Mouse (Mus musculus): ENCODE results near the gene Phf19. TPM values are rescaled to one million over a fixed set of nuclear protein-coding genes. Genes with fewer than 3 reads are reported as not detected.

Gene Phf19
- polyA plus RNA-seq, 1 experiment from 2014 or later: 22.2 TPM

DNA sequence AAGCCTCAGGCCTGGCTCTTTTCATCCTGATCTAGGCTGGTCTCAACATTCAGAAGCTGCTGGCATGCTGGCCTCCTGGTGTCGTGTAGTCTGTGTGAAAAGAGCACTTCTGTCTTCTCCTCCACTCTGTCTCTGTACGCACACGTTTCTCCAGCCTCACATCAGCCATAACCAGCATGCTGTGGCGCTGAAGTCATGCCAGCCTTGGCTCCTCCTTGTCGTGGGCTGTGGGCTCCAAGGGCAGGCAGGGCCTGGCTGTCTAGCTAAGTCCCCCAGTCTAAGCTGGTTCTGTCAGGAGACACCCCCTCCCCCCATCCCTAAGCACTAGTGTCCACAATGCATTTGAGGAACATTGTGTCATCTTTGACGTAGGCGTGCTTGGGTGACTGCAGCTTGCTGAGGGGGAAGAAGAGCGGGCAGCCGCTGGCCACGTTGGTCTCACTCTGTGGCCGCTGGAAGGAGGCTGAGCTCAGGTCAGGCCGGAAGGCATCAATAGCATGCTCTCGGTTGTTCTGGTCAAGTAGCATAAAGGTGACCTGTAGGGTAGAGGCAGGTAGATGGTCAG is 29.8 kb upstream of the Phf19 start:
- Histone ChIP-seq H3K36me3 (ENCODE audit: insufficient read depth, low read length) (no peaks in the 10 kb centered on the region), H3K27me3 (ENCODE audit: insufficient read depth, low read length) (no peaks in the 10 kb centered on the region), H3K4me3 (ENCODE audit: low read length) (no peak overlapping the region), H3K9me3 (ENCODE audit: low read length) (no peaks in the 10 kb centered on the region), H3K9ac (replicated peaks; ENCODE audit: low read length) (no peak overlapping the region), H3K27ac (ENCODE audit: low read length) (no peak overlapping the region), H3K4me1 (ENCODE audit: insufficient read depth, low read length) (peaks cover 9% of the 10 kb centered on the region), H3K4me2 (replicated peaks; ENCODE audit: low read depth, low read length) (no peak overlapping the region)
- ATAC-seq (ENCODE audit: low FRiP score, low TSS enrichment): 0 out of 2 replicates have a peak, but pooled peaks have one; percentile 16
- WGBS: 53% methylated on average over 13 of the region's 13 CpGs

DNA sequence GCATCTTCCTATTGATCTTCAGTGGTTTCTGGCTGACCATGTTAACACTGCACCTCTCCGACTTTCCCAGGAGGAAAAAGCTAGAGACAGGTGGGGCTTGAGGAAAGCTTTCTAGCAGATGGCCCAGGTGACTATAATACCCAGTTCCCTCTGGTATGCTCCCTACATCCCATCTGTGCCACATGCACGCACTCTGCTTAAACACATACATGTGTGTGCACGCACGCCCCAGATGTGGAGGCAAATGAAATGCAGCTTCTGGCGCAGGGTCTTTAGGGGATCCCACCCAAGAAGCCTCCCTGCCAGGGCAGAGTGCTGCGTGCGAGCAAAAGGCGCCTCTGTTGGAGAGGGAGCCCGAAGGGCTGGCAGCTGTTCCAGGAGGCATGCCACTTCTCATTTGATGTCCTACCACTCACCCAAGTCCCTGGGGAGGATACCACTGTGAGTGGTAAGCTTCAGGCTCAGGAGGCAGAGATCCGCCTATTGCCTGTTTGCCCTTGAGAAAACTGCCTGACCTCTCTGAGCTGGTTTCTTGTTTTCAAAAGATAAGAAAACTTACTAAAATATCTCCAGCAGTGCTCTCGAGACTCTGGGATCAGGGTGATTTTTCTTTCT is 27.3 kb upstream of the Phf19 start:
- Histone ChIP-seq H3K4me2 (replicated peaks; ENCODE audit: low read depth, low read length) (no peak overlapping the region), H3K27me3 (ENCODE audit: insufficient read depth, low read length) (no peaks in the 10 kb centered on the region), H3K4me1 (ENCODE audit: insufficient read depth, low read length) (peaks cover 31% of the 10 kb centered on the region), H3K9ac (replicated peaks; ENCODE audit: low read length) (no peak overlapping the region), H3K27ac (ENCODE audit: low read length) (no peak overlapping the region), H3K4me3 (ENCODE audit: low read length) (no peak overlapping the region), H3K36me3 (ENCODE audit: insufficient read depth, low read length) (no peaks in the 10 kb centered on the region), H3K9me3 (ENCODE audit: low read length) (no peaks in the 10 kb centered on the region)
- WGBS: 81% methylated on average over 11 of the region's 11 CpGs
- ATAC-seq (ENCODE audit: low FRiP score, low TSS enrichment): no peak

DNA sequence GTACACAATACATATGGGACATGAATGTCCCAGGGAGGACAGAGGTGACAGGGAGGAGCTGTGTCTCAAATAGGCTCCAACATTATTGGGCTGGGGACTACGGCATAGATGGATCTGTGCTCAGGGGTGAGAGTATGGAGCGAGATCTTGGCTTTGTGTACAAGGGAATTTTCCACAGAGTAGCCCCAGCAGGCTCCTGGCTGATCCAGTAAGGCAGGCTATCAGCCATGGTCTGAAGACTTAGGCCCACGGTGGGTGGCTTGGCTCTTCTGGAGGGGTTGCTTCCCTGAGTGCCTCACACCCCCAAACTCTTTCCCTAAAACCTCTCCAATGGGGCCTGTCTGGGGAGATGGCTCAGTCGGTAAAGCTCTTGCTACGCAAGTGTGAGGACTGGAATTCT is 26.4 kb upstream of the Phf19 start:
- no peaks in the 10 kb centered on the region for H3K36me3 ChIP-seq (ENCODE audit: insufficient read depth, low read length)
- peaks cover 31% of the 10 kb centered on the region for H3K4me1 ChIP-seq (ENCODE audit: insufficient read depth, low read length)
- 78% methylated on average over 5 of the region's 5 CpGs for WGBS
- H3K27me3 ChIP-seq (ENCODE audit: insufficient read depth, low read length): no peaks in the 10 kb centered on the region
- no peak for ATAC-seq (ENCODE audit: low FRiP score, low TSS enrichment)
- no peaks in the 10 kb centered on the region for H3K9me3 ChIP-seq (ENCODE audit: low read length)
- no peak overlapping the region for H3K4me3 ChIP-seq (ENCODE audit: low read length)
- no peak overlapping the region for H3K9ac ChIP-seq (replicated peaks; ENCODE audit: low read length)
- no peak overlapping the region for H3K4me2 ChIP-seq (replicated peaks; ENCODE audit: low read depth, low read length)
- no peak overlapping the region for H3K27ac ChIP-seq (ENCODE audit: low read length)

DNA sequence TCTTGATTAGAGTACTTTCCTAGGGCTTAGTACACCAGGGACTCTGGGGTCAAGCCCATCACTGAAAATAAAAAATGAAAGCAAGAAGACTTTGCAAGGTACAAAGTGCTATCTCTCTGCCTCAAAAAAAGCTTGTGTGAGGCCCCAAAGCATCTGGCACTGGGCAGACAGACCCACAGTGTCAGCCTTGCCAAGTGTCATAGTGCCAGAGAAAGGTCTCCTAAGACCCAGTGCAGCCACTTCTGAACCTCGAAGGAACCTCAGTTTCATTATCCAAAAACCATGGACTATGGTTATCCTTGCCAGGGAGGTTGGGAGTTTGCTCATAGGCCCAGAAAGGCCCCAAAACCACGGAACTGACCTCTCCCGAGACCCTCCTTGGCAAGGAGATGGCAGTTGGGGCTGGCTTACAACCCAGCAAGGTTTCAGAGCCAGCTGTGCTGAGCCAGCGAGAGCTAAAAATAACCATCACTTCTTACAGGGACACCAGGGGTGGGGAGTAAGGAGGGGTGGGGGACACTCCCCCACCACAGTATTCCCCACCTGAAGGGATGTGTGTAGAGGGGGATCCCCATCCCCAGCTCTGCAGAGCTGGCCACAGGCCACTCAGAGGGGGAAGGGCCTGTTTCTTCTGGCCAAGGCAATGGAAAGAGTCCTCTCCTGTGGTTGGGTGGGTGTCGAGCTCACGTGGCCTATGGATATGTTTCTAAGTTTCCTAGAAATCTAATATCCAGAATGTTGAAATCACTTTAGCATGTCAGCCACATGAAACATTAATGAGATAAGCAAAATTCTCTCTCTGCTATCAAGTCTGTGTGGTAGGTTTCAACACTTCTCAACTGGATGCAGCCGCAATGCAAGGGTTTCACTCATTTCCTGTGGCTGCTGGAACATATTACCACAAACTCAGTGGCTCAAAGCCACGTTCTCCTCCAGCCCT is 24.7 kb upstream of the Phf19 start:
- Histone ChIP-seq H3K4me1 (ENCODE audit: insufficient read depth, low read length) (peaks cover 22% of the 10 kb centered on the region), H3K4me3 (ENCODE audit: low read length) (no peak overlapping the region), H3K36me3 (ENCODE audit: insufficient read depth, low read length) (no peaks in the 10 kb centered on the region), H3K27me3 (ENCODE audit: insufficient read depth, low read length) (no peaks in the 10 kb centered on the region), H3K9ac (replicated peaks; ENCODE audit: low read length) (no peak overlapping the region), H3K4me2 (replicated peaks; ENCODE audit: low read depth, low read length) (no peak overlapping the region), H3K27ac (ENCODE audit: low read length) (no peak overlapping the region), H3K9me3 (ENCODE audit: low read length) (no peaks in the 10 kb centered on the region)
- WGBS: 69% methylated on average over 8 of the region's 8 CpGs
- no peak for ATAC-seq (ENCODE audit: low FRiP score, low TSS enrichment)

DNA sequence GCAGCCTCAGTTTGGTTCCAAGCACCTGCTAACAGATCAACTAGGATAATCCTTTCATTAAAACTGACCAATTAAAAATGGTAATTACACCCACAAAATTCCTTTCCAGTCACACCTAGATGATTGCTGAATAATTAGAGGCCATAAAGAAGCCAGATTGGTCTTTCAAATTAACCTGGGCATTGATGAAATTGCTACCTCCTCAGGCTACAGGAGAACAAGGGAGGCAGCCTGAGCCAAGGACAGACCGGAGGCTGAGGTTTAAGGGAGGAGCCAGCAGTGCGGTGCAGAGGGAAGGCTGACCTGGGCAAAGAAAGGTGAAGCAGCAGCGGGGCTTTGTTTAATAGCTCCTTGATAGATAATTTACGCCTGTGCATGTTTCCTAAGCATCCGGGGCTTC is 23.6 kb upstream of the Phf19 start:
- WGBS: 12% methylated on average over 5 of the region's 5 CpGs

DNA sequence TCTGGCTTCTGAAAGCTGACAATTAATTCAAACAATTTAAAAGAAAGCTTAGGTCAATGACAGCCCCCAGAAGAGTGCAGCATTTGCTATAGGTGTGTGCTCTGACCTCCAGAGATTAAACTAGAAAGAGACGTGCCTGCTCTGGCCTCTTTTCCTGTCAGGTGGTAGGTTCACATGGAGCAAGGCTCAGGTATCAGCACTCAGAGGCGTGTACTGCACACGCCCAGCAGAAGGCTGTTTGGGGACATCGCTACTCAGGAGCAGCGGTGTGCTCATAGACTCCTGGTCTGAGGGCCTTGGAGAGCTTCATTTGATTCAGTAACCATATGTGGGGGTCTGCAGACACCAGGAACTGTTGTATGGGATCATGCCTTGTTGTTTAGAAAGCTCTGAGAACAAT is 13.5 kb upstream of the Phf19 start:
- Histone ChIP-seq H3K9me3 (ENCODE audit: low read length) (no peaks in the 10 kb centered on the region), H3K27ac (ENCODE audit: low read length) (no peak overlapping the region), H3K27me3 (ENCODE audit: insufficient read depth, low read length) (no peaks in the 10 kb centered on the region), H3K4me3 (ENCODE audit: low read length) (no peak overlapping the region), H3K36me3 (ENCODE audit: insufficient read depth, low read length) (no peaks in the 10 kb centered on the region), H3K9ac (replicated peaks; ENCODE audit: low read length) (no peak overlapping the region), H3K4me1 (ENCODE audit: insufficient read depth, low read length) (no peaks in the 10 kb centered on the region), H3K4me2 (replicated peaks; ENCODE audit: low read depth, low read length) (no peak overlapping the region)
- no peak for ATAC-seq (ENCODE audit: low FRiP score, low TSS enrichment)
- WGBS: 60% methylated on average over 5 of the region's 5 CpGs

More for the DNA sequence above, 23.6 kb upstream of the Phf19 start:
- Histone ChIP-seq H3K9me3 (ENCODE audit: low read length) (no peaks in the 10 kb centered on the region), H3K4me3 (ENCODE audit: low read length) (no peak overlapping the region), H3K4me1 (ENCODE audit: insufficient read depth, low read length) (peaks cover 21% of the 10 kb centered on the region), H3K27me3 (ENCODE audit: insufficient read depth, low read length) (no peaks in the 10 kb centered on the region), H3K9ac (replicated peaks; ENCODE audit: low read length) (no peak overlapping the region), H3K36me3 (ENCODE audit: insufficient read depth, low read length) (no peaks in the 10 kb centered on the region), H3K4me2 (replicated peaks; ENCODE audit: low read depth, low read length) (no peak overlapping the region), H3K27ac (ENCODE audit: low read length) (no peak overlapping the region)
- ATAC-seq (ENCODE audit: low FRiP score, low TSS enrichment): no peak

DNA sequence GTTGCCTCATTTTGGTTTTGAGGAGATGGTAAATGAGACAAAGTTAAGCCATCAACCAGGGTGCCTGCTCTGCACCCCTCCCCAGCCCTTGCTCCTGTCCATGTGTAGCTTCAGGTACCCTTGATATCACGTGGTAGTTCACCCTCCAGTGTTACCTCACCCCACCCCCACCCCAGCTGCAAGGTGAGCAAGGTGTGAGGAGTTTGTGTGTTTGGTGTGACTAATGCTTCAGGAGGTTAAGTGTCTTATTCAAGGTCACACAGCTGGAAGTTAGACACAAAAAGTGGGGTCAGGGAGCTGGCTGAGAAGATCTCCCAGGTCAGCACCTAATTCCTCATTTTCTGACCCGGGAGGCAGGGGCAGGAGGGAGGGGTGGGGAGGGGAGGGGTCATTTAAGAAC is 8.9 kb upstream of the Phf19 start:
- Histone ChIP-seq H3K4me1 (ENCODE audit: insufficient read depth, low read length) (no peaks in the 10 kb centered on the region), H3K9ac (replicated peaks; ENCODE audit: low read length) (no peak overlapping the region), H3K4me3 (ENCODE audit: low read length) (no peak overlapping the region), H3K9me3 (ENCODE audit: low read length) (no peaks in the 10 kb centered on the region), H3K4me2 (replicated peaks; ENCODE audit: low read depth, low read length) (no peak overlapping the region), H3K27ac (ENCODE audit: low read length) (no peak overlapping the region), H3K36me3 (ENCODE audit: insufficient read depth, low read length) (no peaks in the 10 kb centered on the region), H3K27me3 (ENCODE audit: insufficient read depth, low read length) (no peaks in the 10 kb centered on the region)
- no peak for ATAC-seq (ENCODE audit: low FRiP score, low TSS enrichment)
- 25% methylated on average over 2 of the region's 2 CpGs for WGBS

DNA sequence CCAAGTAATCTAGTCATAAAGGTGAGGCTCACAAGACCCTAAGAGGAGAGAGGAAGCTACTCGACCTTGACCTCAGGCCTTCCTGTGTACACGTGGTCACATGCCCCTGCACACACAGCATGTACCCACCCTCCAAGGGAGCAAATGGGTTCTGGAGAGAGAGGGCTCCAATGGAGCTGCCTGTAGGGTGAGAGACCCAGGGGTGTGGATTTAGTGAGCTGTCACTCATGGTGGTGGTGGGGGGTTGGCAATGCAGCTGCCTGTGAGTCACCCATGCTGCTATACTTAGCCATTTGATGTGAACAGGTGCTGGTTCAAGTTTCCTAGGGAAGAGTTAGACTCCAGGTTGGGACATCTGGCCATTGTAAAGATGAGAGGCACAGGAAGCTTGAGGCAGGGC is 6.3 kb upstream of the Phf19 start:
- Histone ChIP-seq H3K4me3 (ENCODE audit: low read length) (no peak overlapping the region), H3K36me3 (ENCODE audit: insufficient read depth, low read length) (no peaks in the 10 kb centered on the region), H3K27me3 (ENCODE audit: insufficient read depth, low read length) (no peaks in the 10 kb centered on the region), H3K4me2 (replicated peaks; ENCODE audit: low read depth, low read length) (no peak overlapping the region), H3K9me3 (ENCODE audit: low read length) (no peaks in the 10 kb centered on the region), H3K27ac (ENCODE audit: low read length) (no peak overlapping the region), H3K4me1 (ENCODE audit: insufficient read depth, low read length) (0 out of 2 replicates have a peak, but pooled peaks cover 1% of the 10 kb centered on the region), H3K9ac (replicated peaks; ENCODE audit: low read length) (no peak overlapping the region)
- ATAC-seq (ENCODE audit: low FRiP score, low TSS enrichment): no peak
- 39% methylated on average over 2 of the region's 2 CpGs for WGBS

DNA sequence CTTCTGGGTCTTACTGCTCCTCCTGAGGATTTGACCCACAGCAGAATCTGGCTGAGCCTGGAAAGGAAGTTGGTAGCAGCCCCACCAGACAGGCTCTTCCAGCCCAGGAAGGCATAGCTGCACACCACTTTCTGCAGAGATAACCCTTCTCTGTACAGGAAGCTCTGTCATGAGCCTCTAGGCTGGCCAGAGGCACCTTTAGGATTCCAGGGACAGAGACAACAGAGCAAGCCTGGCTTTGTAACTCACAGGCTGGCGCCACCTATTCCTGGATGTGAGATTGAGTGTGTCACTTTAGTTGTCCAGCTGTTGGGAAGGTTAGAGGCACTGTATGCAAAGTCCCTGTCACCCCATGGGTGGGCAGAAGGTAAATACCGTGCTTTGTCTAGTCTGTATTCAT is 1.3 kb upstream of the Phf19 start:
- no peak overlapping the region for H3K4me2 ChIP-seq (replicated peaks; ENCODE audit: low read depth, low read length)
- H3K36me3 ChIP-seq (ENCODE audit: insufficient read depth, low read length): no peaks in the 10 kb centered on the region
- ATAC-seq (ENCODE audit: low FRiP score, low TSS enrichment): 0 out of 2 replicates have a peak, but pooled peaks have one; percentile 14
- H3K27me3 ChIP-seq (ENCODE audit: insufficient read depth, low read length): no peaks in the 10 kb centered on the region; the same call in 1 of the 2 replicates
- WGBS: 65% methylated on average over 2 of the region's 2 CpGs
- H3K9me3 ChIP-seq (ENCODE audit: low read length): no peaks in the 10 kb centered on the region
- H3K27ac ChIP-seq (ENCODE audit: low read length): peak overlapping the region; percentile 76; the same call in 1 of the 2 replicates
- no peak overlapping the region for H3K4me3 ChIP-seq (ENCODE audit: low read length)
- H3K4me1 ChIP-seq (ENCODE audit: insufficient read depth, low read length): peaks cover 20% of the 10 kb centered on the region
- no peak overlapping the region for H3K9ac ChIP-seq (replicated peaks; ENCODE audit: low read length)

DNA sequence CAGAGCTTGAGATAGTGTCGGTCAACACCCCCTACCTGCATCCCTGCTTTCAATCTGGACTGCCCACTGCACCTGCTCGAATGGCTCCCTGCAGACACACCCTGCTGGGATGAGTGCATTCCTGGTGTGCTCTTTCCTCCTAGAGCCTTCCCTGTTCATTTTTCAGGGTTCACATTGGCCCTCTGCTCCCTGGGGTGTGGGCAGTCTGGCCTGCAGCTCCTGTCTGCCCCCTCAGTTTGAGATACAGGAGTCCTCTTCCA is 927 bp upstream of the Phf19 start:
- 0 out of 2 replicates have a peak, but pooled peaks cover 3% of the 10 kb centered on the region for H3K36me3 ChIP-seq (ENCODE audit: insufficient read depth, low read length)
- peaks cover 20% of the 10 kb centered on the region for H3K4me1 ChIP-seq (ENCODE audit: insufficient read depth, low read length)
- no peaks in the 10 kb centered on the region; the same call in 1 of the 2 replicates for H3K27me3 ChIP-seq (ENCODE audit: insufficient read depth, low read length)
- H3K9me3 ChIP-seq (ENCODE audit: low read length): no peaks in the 10 kb centered on the region
- H3K4me3 ChIP-seq (ENCODE audit: low read length): peak overlapping the region; percentile 76
- peak overlapping the region; percentile 76; the same call in 1 of the 2 replicates for H3K27ac ChIP-seq (ENCODE audit: low read length)
- no peak overlapping the region; the same call in 1 of the 2 replicates for H3K9ac ChIP-seq (replicated peaks; ENCODE audit: low read length)
- H3K4me2 ChIP-seq (replicated peaks; ENCODE audit: low read depth, low read length): peak overlapping the region; percentile 99; the same call in 1 of the 2 replicates
- WGBS: 13% methylated on average over 2 of the region's 2 CpGs
- ATAC-seq (ENCODE audit: low FRiP score, low TSS enrichment): peak; percentile 28; the same call in 1 of the 2 replicates

Measured in kidney, embryonic 16.5 days (tissue).